Mouse (Mus musculus) ES-E14 (cell line): ENCODE results near the gene Ahdc1.

Experiments
- HCFC1 ChIP-seq: IDR thresholded peaks from 2 replicates; pipeline ENCODE4 v1.6.1; 2012; ENCODE audit warnings: low read length, inconsistent platforms, borderline replicate concordance; ENCODE audit not compliant: insufficient read depth
- MAFK ChIP-seq: IDR thresholded peaks from 2 replicates; pipeline ENCODE4 v1.6.1; 2014; ENCODE audit warnings: mild to moderate bottlenecking, low read depth, low read length, inconsistent platforms; ENCODE audit not compliant: insufficient read depth
- ZC3H11A ChIP-seq: IDR thresholded peaks from 2 replicates; pipeline ENCODE4 v1.6.1; 2012; ENCODE audit warnings: low read depth, mild to moderate bottlenecking, inconsistent platforms, low read length, borderline replicate concordance
- ZNF384 ChIP-seq: IDR thresholded peaks from 2 replicates; pipeline ENCODE4 v1.6.1; 2012; ENCODE audit warnings: low read depth, low read length, inconsistent platforms

DNA sequence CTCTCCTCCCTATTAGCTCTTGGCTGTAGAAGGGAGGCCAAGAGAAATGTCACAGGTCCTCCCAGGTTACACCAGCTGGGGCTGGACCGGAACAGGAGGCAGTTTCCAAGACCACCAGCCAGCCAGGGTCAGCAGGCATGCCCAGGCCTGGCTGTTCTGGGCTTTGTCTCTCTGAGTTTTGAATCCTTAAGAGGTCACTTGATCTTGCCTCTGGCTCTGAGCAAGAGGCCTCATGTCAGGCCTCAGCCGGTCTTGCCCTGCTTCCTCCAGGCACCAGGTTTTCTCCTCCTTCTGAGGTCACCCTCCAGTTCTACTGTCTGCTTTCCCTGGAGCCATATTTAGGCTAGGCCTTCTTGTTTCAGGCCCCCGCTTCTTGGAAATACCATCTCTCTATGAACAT, 59.3 kb downstream of the Ahdc1 start:
- no peak for TF ChIP-seq ZC3H11A
- TF ChIP-seq ZNF384, result no peak
- TF ChIP-seq HCFC1, result no peak
- TF ChIP-seq MAFK, result no peak
